Mouse (Mus musculus) left cerebral cortex, postnatal 10 days (tissue): Measurements from ENCODE around the gene Abca12. TPM values are rescaled to one million over a fixed set of nuclear protein-coding genes. Genes with fewer than 3 reads are reported as not detected.

Experiments used
- DNase-seq, 2 experiments: peaks; one replicate each; pipeline ENCODE4 v3.0.0; 2021 to 2022; ENCODE audit warnings: low spot score in 2 of 2, mixed read lengths in 1 of 2; ENCODE audit errors: extremely low spot score in 1 of 2
- intact Hi-C: fragments of 180-260 bp; cut with DNase I; formaldehyde crosslinking; loops from one replicate; pipeline ENCODE4 v1.15.1; 2025
- total RNA-seq, 2 experiments: library from RNA; stranded (reverse); gene quantifications; 2 replicates each; pipeline ENCODE4 v1.2.3; 2021

Abca12 gene
- total RNA-seq, 2 experiments from 2014 or later = 0.22 to 0.34 TPM

DNA sequence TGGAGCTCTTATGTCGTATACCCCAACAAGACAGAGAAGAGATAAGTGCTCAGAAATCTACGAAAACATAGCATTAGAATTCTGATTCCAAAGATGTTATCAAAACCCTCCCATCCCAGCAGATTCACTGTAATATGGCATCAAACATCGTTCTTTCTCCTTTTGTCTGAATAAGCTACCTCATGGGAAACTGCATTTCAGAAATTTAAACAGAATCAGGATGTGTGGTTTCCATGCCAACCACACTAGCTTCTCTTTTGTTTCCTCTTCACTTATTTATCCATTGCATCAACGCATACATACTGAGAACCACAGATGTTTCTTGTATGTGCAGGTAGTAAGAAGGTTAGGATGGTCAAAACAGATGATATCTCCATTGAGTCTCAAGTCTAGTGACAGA lies 175.1 kb downstream of the Abca12 start:
- no peak for DNase-seq
- intact Hi-C loops = no loop called here

DNA sequence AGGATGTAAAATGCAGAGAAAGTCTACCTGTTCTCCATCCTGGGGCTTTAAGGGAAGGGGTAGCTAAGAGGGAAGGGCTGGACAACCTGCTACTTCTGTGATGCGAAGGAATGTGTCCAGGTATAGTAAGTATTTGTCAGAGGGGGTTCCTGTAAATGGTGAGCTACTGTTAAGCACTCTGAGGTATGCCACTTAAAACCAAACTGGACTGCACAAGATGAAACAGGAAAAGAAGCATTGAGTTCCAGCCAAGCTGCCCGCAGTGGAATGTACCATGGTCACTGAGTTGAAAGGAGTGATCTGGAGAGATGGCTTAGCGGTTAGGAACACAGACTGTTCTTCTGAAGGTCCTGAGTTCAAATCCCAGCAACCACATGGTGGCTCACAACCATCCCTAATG lies 179.4 kb downstream of the Abca12 start:
- intact Hi-C loops = no loop called here
- DNase-seq = no peak

DNA sequence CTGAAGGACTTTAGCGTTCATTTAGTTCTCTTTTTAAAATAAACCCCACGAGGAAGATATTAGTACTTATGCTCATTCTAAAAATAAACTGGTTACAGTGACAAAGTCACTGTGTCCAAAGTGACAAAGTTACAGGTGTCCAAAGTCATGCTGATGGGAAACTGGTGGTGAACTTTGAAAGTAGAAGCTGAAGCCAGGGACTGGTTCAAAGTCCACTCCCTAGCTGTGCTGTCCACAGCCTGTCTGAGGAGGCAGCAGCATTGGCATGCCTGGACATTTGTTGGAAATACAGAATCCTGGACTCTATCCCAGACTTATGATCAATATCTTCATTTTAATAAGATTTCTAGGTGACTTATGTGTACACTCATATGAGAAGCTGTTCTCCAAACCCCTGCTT lies 183.5 kb downstream of the Abca12 start:
- intact Hi-C loops = no loop called here
- no peak for DNase-seq

DNA sequence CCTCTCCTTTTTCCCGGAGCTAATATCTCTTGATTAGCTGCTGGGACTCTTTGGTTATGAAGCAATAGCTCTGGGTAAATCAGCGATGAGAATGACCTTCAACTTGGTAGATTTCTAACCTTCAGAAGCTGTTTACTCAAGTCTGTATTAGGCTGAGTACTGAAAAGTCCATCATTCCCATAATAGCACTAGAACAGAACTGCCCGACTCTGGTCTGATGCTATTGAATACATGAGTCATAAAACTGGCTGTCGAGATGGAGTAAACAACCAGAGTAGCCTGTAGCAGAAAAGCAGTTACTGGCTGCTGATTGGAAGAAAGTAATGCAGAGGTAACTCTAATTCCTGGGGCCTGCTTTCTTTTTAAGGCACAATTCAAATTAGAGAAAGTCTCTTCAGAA lies 211.1 kb downstream of the Abca12 start:
- intact Hi-C loops = no loop called here
- DNase-seq = no peak

DNA sequence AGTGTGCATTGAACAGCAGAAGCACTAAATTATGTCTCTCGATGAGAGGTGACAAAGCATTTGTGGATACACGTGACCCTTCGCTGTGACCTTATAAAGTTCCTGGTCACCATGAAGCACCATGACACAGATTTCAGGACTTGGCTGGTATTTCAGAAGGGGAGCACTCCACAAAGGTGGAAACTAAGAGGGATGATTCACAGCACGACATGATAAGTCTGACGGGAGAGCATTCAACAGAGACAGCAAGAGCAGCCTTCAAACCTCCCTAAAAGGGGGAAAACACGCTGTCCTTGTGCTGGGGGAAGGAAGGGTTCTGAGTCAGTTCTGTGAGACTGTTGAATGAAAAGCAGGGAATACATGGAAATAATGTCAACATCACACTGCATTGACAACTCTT lies 218.5 kb downstream of the Abca12 start:
- intact Hi-C loops = no loop called here
- no peak for DNase-seq

DNA sequence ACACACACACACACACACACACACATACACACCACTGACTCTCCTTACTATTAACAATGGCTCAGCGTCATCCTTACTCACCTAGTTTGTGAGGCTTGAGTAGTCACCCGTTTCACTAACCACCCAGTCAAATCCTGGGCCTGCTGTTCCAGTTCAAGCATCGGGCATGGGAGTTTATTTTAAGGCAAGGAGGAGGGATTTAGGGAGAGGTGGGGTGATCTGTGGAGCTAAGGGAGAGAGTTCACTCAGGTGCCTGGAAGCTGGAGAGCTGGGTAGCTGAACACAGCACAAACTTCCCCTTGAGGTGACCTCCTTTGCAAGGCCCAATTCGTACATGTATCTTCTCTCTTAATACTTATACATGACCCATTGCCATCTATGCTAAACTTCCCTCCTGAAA lies 219.4 kb downstream of the Abca12 start:
- intact Hi-C loops = no loop called here
- DNase-seq = no peak

DNA sequence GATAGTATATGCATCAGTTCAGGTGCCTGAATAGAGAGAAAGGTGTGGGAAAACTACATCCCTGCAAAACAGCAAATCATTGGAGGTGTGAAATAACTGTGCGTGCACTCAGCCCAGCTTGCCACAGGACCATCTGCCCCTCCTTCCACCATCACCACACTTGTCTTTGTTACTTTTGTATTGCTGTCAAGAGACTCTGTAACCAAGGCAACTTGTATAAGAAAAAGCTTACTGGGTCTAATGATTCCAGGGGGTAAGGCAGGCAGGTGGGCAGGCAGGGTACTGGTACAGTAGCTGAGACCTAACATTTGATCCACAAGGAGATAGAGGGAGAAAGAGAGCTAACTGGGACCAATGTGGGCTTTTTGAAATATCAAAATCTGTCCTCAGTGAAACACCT lies 220.8 kb downstream of the Abca12 start:
- intact Hi-C loops = no loop called here

More for the DNA sequence above, 220.8 kb downstream of the Abca12 start:
- DNase-seq = no peak

Other genes with a start within 250 kb of the Abca12 start
- 10 to 100 TPM; 41.6 to 44.6 TPM for gene Atic, start 142.2 kb upstream of the Abca12 start, total RNA-seq
- gene Fn1, start 238.3 kb upstream of the Abca12 start, total RNA-seq = 100 to 1,000 TPM; 109 to 121 TPM